Mouse (Mus musculus) thymus, postnatal 4 days (tissue): ENCODE measurements around the gene Il1rl2.
"Not testable (repeated sequence)": the region's sequence is repeated elsewhere in the genome, so short reads cannot be mapped to it uniquely, and the experiment has no call there.

Experiments
- DNase-seq: peaks from one replicate; pipeline ENCODE4 v3.0.0; 2021

The Il1rl2 gene

GRCm38 (mm10) chr1:40324457-40324856 is at the start of gene Il1rl2:
Il1rl2 (plus strand) TSS chr1:40324610.
- DNase-seq, result peak; percentile 47

- DNase-seq, result no peak
These were observed 49.0 kb upstream of the Il1rl2 start for GRCm38 (mm10) chr1:40275285-40276013.

DNA sequence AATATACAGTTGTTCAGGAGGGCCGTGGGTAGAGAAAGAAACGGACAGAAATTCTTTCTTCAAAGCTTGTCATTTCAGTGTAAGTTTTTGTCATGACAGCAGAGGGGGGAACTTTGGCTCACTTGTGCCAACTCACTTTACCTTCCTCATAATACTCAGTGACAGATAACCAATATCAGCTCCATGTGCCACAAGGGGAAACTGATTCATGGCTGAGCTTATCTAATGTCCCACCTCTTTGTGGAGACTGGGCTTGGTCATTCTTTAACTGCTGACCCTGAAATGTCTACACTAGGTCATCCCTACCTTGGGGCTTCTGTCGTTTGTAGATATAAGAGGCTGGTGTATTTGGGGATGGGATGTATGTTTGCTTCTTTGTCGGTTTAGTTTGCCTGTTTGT is 46.5 kb upstream of the Il1rl2 start:
- DNase-seq, result no peak

- no peak for DNase-seq
These were observed 45.7 kb upstream of the Il1rl2 start for GRCm38 (mm10) chr1:40278720-40279119.

GRCm38 (mm10) chr1:40279182-40279743 is 45.1 kb upstream of the Il1rl2 start:
- no peak for DNase-seq

- no peak for DNase-seq
These were observed 42.5 kb upstream of the Il1rl2 start for GRCm38 (mm10) chr1:40281950-40282349.

DNA sequence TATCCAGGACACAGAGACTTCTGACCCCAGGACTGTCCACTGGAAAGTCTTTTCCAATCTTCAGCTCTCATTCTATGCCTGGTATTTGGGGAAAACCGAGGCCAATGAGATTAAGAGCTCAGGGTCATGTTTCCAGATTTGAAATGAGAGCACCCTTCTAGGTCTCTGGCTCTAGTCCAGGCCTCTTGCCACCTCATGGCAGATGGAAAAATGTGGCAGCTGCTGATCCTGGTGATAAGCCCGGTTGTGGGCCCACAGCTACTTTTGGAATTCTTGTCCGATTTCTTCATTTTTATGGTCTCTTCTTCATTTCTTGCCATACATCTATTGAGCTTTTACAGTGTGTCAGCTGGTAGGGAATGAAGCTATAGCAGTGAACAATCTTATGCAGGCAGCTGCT is 42.0 kb upstream of the Il1rl2 start:
- DNase-seq, result no peak

DNA sequence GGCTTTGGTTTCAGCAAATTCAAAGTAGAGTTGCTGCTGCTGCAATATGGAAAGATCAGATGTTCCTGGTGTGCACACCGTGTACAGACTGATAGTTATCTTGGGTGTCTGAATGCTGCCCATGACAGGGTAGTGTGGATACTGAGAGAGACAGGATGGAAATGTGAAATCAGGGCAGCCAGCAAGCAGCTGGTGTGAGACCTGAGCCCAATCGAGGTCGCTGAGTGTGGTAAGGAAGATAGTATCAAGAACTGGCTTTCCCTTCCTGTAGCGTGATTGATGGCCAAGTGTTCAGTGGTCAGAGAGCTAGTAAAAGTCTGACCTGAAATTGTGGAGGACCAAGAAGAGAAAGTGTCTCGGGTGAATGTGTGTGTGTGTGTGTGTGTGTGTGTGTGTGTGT is 40.4 kb upstream of the Il1rl2 start:
- no peak for DNase-seq

DNA sequence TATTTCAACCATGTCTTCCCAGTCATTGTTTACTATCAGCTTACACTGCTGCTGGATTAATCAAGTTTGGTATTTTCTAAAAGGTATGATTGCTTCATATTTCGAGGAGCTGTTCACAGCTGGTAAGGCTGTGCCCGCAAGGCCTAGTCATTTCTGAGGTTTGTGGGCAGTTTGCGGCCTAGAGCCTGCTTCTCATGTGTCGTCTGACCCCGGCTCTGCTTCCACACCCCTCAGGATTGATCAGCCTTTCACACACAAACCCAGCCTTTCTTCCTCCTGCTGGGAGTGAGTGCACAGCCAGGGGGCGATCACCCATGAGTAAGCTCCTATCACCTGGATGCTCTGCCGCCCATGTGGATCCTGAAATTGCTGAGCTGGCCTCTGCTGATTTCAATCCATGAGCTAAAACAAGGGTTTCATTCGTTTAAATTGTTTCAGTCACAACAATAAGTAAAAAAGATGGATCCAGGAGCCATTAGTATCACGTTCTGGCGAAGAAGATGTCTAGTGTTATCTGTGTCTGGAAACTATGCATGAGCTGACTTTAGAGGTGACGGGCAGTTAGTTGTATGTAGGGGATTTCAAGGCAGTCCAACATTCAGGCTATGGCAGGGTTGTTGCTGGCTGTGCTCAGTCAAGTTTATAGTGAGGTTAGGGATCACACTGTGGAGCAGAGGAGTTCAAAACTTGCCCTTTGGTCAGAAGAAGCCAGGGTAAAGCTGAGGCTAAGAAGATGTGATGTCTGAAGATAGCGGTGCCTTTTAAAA is 33.7 kb upstream of the Il1rl2 start:
- peak; percentile 49 for DNase-seq

- no peak for DNase-seq
These were observed 32.2 kb upstream of the Il1rl2 start for GRCm38 (mm10) chr1:40292231-40292630.

DNA sequence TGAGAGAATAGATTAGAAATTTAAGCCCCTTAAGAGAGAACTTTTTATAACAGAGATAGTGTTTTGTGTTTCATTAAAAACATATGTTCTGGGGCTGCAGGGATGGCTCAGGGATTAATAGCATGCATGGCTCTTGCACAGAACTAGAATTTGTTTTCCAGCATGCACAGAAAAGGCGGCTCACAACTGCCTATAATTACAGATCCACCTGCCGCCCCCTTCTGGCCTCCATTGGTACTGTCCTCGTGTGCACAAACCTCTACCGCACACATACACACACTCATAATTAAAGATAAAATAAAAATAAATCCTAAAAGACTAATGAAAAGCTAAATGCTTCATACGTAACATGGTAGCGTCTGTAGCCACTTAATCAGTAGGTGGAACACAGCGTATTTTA is 30.5 kb upstream of the Il1rl2 start:
- DNase-seq, result peak; percentile 46

GRCm38 (mm10) chr1:40294824-40295223 is 29.6 kb upstream of the Il1rl2 start:
- no peak for DNase-seq

GRCm38 (mm10) chr1:40298053-40298452 is 26.4 kb upstream of the Il1rl2 start:
- no peak for DNase-seq

GRCm38 (mm10) chr1:40303179-40303866 is 21.1 kb upstream of the Il1rl2 start:
- DNase-seq, result no peak

DNA sequence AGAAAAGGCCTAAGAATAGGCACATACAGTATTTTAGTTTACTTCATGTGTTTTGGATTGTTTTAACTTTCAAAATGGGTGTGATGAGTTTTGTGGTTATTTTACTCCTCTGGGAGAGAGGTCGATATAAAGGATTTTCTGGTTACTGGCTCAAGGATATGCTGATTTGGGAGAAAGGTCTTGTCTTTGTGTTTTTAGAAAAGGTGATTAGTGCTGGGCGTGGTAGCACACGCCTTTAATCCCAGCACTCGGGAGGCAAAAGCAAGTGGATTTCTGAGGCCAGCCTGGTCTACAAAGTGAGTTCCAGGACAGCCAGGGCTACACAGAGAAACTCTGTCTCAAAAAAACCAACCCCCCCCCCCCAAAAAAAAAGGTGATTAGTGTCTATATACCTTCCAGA is 20.1 kb upstream of the Il1rl2 start:
- not testable (repeated sequence) for DNase-seq

DNA sequence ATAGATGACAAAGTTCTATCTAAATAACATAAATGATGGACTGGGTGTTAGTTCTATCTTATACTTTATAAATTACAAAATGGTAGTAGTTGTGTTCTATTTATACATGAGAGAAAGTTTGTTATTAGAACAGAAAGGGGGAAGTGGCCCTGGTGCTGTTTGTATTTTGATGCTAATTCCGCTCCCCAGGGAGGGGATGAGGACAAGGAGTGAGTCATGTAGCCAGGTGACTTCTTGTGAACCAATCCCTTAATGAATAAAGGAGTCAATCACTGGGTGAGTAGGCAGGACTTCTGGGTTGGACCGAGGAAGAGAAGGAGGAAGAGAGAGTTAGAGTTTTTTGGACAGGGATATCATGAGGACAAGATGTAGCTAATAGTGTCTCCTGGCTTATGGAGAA is 18.3 kb upstream of the Il1rl2 start:
- DNase-seq, result no peak

DNA sequence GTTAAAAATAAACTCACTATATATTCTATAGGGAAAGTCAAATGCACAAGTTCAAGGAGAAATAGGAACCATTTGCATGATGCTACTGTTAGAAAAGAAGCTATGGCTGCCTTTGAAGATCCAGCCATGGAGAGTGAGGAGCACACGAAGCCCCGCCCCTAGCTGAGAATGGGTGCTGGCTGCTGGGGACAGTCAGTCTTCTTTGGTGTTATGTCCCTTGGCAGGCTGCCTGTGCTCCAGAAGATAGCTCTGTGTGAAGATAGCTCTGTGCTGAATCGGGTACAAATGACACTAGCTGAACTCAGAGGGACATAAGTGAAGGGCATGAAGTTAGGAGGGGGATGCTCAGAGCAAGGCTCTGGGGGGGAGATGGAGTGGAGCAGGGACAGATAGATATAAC is 13.3 kb upstream of the Il1rl2 start:
- DNase-seq, result no peak

DNA sequence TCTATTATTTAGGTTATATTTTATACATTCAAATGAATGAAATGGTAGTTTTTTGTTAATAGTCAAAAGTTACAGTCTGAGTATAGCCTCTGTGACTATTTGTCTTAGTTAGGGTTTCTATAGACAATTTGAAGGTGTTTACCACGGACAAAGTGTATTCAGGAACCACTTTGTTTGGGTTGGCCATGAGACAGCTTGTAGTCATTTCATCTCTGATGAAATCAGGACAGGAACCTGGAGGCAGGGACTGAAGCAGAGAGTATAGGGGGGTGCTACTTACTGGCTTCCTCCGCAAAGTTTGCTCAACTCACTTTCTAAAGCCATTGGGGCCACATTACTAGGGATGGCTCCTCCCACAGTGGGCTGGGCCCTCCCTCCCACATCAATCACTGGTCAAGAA is 12.8 kb upstream of the Il1rl2 start:
- no peak for DNase-seq

- DNase-seq, result no peak
These were observed 10.4 kb upstream of the Il1rl2 start for GRCm38 (mm10) chr1:40314016-40314415.

DNA sequence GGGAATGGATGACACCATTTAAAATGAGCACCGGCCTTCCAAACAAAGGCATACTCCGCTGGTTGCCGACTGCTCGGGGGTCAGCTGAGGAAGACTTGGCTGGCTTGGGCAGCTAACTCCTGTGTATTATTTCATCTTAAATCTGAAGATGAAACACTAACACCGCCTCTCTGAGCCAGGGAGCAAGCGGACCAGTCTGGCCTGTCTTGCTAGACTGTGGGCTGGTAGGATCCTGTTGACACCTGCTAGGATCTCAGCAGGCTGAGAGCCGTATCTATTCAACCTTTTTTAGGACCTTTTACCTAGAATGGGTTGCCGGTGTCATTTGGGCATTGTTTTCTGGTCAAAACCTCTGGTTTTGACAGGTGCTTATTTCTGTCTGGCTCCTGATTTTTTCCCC is 6.8 kb upstream of the Il1rl2 start:
- no peak for DNase-seq

- DNase-seq, result no peak
These were observed 2.6 kb upstream of the Il1rl2 start for GRCm38 (mm10) chr1:40321824-40322223.

- no peak for DNase-seq
These were observed 1.9 kb upstream of the Il1rl2 start for GRCm38 (mm10) chr1:40322543-40322942.

DNA sequence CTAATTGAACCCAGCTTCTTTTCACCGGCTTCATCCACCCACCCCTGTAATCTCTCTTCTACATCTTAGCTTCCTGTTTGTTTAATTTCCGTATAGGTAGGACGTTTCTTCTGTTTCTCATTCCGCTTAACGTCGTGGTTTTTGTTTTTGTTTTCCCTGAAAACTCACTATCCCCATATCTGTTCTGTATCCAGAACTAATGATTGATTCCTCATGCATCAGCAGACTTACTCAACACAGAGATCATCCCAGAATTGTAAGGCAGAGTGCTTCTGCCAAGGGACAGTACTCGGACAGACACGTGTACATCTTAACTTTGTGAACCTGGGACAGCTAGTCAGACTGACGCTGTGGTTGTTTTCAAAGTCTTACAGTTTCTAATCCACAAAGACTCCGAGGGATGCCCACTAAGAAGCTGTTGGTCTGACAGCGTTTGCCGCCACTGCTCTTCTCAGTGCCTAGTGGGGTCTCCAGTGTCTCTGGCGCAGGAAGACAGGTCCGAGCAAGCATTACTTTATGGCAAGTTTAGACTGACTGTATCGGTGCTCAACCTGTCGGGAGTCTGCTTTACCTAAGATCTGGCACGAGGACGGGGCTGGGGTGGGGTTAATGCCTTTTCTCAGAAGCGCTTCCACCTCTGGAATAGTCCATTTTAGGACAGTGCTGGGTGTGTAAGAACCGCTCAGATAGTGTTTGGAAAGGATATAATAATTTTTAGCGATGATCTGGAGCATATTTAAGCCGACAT is 719 bp downstream of the Il1rl2 start:
- DNase-seq, result peak; percentile 52
